Mouse (Mus musculus) MEL (cell line): ENCODE measurements at regions not wholly inside any gene's neighbourhood (a gene's known extent, or its start where the extent isn't known, plus 50 kb on each side); places are given as distances from the start of the nearest gene placed in this dataset.

Experiments
- DNase-seq: peaks from one replicate; pipeline ENCODE4 v3.0.0; 2011; ENCODE audit warnings: low read depth, low spot score
- H3K27ac ChIP-seq: 2 replicates; pipeline ENCODE4 v1.5.1; 2012; ENCODE audit warnings: low read depth, mild to moderate bottlenecking, control low read depth, low read length, moderate library complexity; ENCODE audit not compliant: control insufficient read depth
- H3K27me3 ChIP-seq, 2 experiments: fragments of 150-350 bp in 1 of 2; sonication (generic) in 1 of 2; 2 replicates each; pipeline ENCODE4 v1.6.1; 2012; ENCODE audit warnings: low read length in 2 of 2, mild to moderate bottlenecking in 2 of 2, improper control_type of control experiment in 1 of 2, moderate library complexity in 1 of 2; ENCODE audit not compliant: insufficient read depth in 2 of 2, control insufficient read depth in 1 of 2
- H3K36me3 ChIP-seq, 2 experiments: 2 replicates each; pipeline ENCODE4 v1.6.1; 2012 to 2014; ENCODE audit warnings: low read length in 2 of 2, improper control_type of control experiment in 1 of 2, inconsistent platforms in 1 of 2, mild to moderate bottlenecking in 1 of 2; ENCODE audit not compliant: insufficient read depth in 2 of 2, control insufficient read depth in 1 of 2
- H3K4me1 ChIP-seq, 2 experiments: fragments of 150-350 bp in 1 of 2; sonication (generic) in 1 of 2; 2 replicates each; pipeline ENCODE4 v1.6.1; 2012; ENCODE audit warnings: low read length in 2 of 2, improper control_type of control experiment in 1 of 2, mild to moderate bottlenecking in 1 of 2; ENCODE audit not compliant: insufficient read depth in 2 of 2, control insufficient read depth in 1 of 2
- H3K4me3 ChIP-seq, 2 experiments: fragments of 150-350 bp in 1 of 2; sonication (generic) in 1 of 2; 2 replicates each; pipeline ENCODE4 v1.5.1; 2012; ENCODE audit warnings: low read depth in 2 of 2, low read length in 2 of 2, mild to moderate bottlenecking in 2 of 2, moderate library complexity in 2 of 2, control low read depth in 1 of 2, improper control_type of control experiment in 1 of 2; ENCODE audit not compliant: control insufficient read depth in 1 of 2, insufficient read depth in 1 of 2
- H3K79me2 ChIP-seq: 2 replicates; pipeline ENCODE4 v1.6.1; 2012; ENCODE audit warnings: mild to moderate bottlenecking, low read length, moderate library complexity; ENCODE audit not compliant: control insufficient read depth, poor library complexity, insufficient read depth
- H3K9ac ChIP-seq: 2 replicates; pipeline ENCODE4 v1.6.1; 2012; ENCODE audit warnings: low read depth, mild to moderate bottlenecking, control low read depth, low read length, moderate library complexity; ENCODE audit not compliant: control insufficient read depth, poor library complexity, severe bottlenecking
- H3K9me3 ChIP-seq: fragments of 150-350 bp; sonication (generic); replicated peaks from 2 replicates; pipeline ENCODE4 v1.6.1; 2012; ENCODE audit warnings: mild to moderate bottlenecking, low read length, improper control_type of control experiment, moderate library complexity; ENCODE audit not compliant: insufficient read depth
- CHD2 ChIP-seq: IDR thresholded peaks from 2 replicates; pipeline ENCODE4 v1.6.1; 2011; ENCODE audit warnings: low read length, improper control_type of control experiment
- E2F4 ChIP-seq: IDR thresholded peaks from 2 replicates; pipeline ENCODE4 v1.6.1; 2011; ENCODE audit warnings: low read depth, low read length, improper control_type of control experiment, borderline replicate concordance
- EP300 ChIP-seq, 2 experiments: IDR thresholded peaks; 2 replicates each; pipeline ENCODE4 v1.6.1; 2011; ENCODE audit warnings: improper control_type of control experiment in 2 of 2, low read length in 2 of 2, low read depth in 1 of 2, mild to moderate bottlenecking in 1 of 2
- ETS1 ChIP-seq: IDR thresholded peaks from 2 replicates; pipeline ENCODE4 v1.6.1; 2012; ENCODE audit warnings: low read depth, mild to moderate bottlenecking, inconsistent platforms, low read length, improper control_type of control experiment, moderate library complexity
- GATA1 ChIP-seq: IDR thresholded peaks from 2 replicates; pipeline ENCODE4 v1.6.1; 2011; ENCODE audit warnings: low read depth, low read length, improper control_type of control experiment
- JUND ChIP-seq: IDR thresholded peaks from 2 replicates; pipeline ENCODE4 v1.6.1; 2011; ENCODE audit warnings: low read depth, mild to moderate bottlenecking, improper control_type of control experiment, low read length
- MAFK ChIP-seq: IDR thresholded peaks from 2 replicates; pipeline ENCODE4 v1.6.1; 2011; ENCODE audit warnings: low read depth, mild to moderate bottlenecking, low read length, improper control_type of control experiment, borderline replicate concordance
- MEF2A ChIP-seq: IDR thresholded peaks from 2 replicates; pipeline ENCODE4 v1.6.1; 2014; ENCODE audit warnings: low read depth, mild to moderate bottlenecking, inconsistent platforms, low read length, improper control_type of control experiment; ENCODE audit not compliant: poor library complexity, insufficient replicate concordance, severe bottlenecking; ENCODE audit errors: extremely low read depth
- MYB ChIP-seq: IDR thresholded peaks from 2 replicates; pipeline ENCODE4 v1.6.1; 2011; ENCODE audit warnings: mild to moderate bottlenecking, low read depth, low read length, improper control_type of control experiment
- NELFE ChIP-seq: IDR thresholded peaks from 2 replicates; pipeline ENCODE4 v1.6.1; 2011; ENCODE audit warnings: low read depth, low read length, improper control_type of control experiment
- POLR2AphosphoS2 ChIP-seq: IDR thresholded peaks from 2 replicates; pipeline ENCODE4 v1.6.1; 2011; ENCODE audit warnings: low read length, improper control_type of control experiment
- POLR2AphosphoS5 ChIP-seq: IDR thresholded peaks from 2 replicates; pipeline ENCODE4 v1.6.1; 2012; ENCODE audit warnings: low read depth, borderline replicate concordance, mild to moderate bottlenecking, inconsistent platforms, low read length, moderate library complexity, mixed read lengths
- RAD21 ChIP-seq: IDR thresholded peaks from 2 replicates; pipeline ENCODE4 v1.6.1; 2011; ENCODE audit warnings: mild to moderate bottlenecking, low read depth, low read length, improper control_type of control experiment
- SIN3A ChIP-seq: IDR thresholded peaks from 2 replicates; pipeline ENCODE4 v1.6.1; 2012; ENCODE audit warnings: low read length, improper control_type of control experiment, inconsistent platforms
- TBP ChIP-seq: IDR thresholded peaks from 2 replicates; pipeline ENCODE4 v1.8.0; 2011; ENCODE audit warnings: low read depth, low read length, improper control_type of control experiment
- TCF12 ChIP-seq: IDR thresholded peaks from 2 replicates; pipeline ENCODE4 v1.6.1; 2014; ENCODE audit warnings: low read depth, mild to moderate bottlenecking, inconsistent platforms, low read length, improper control_type of control experiment, moderate library complexity
- UBTF ChIP-seq: IDR thresholded peaks from 2 replicates; pipeline ENCODE4 v1.6.1; 2012; ENCODE audit warnings: low read depth, mild to moderate bottlenecking, inconsistent platforms, low read length, improper control_type of control experiment, moderate library complexity, borderline replicate concordance; ENCODE audit not compliant: insufficient read depth
- USF1 ChIP-seq: IDR thresholded peaks from 2 replicates; pipeline ENCODE4 v1.6.1; 2014; ENCODE audit warnings: low read depth, mild to moderate bottlenecking, inconsistent platforms, low read length, improper control_type of control experiment, moderate library complexity

- H3K36me3 ChIP-seq, result no peaks in the 10 kb centered on the region
- no peaks in the 10 kb centered on the region for H3K27me3 ChIP-seq
- DNase-seq, result no peak
- H3K4me1 ChIP-seq, result no peaks in the 10 kb centered on the region
- no peak overlapping the region for H3K4me3 ChIP-seq
- TF ChIP-seq JUND (no peak), MAFK (no peak), E2F4 (no peak), NELFE (no peak), ETS1 (no peak), POLR2AphosphoS5 (no peak), POLR2AphosphoS2 (no peak), MEF2A (no peak), SIN3A (no peak), EP300 (IDR thresholded peaks at IDR 0.05; ENCODE audit: low read depth in 1 of 2, low read length in 2 of 2) (no peak), GATA1 (no peak)
- no peak overlapping the region for H3K9ac ChIP-seq
- H3K27ac ChIP-seq, result no peak overlapping the region
- no peaks in the 10 kb centered on the region for H3K79me2 ChIP-seq
- no peaks in the 10 kb centered on the region for H3K9me3 ChIP-seq
These were observed 301.8 kb upstream of the Id2 start for GRCm38 (mm10) chr12:25398726-25399125.

GRCm38 (mm10) chr12:25394326-25394725 is 297.4 kb upstream of the Id2 start:
- DNase-seq, result no peak
- no peaks in the 10 kb centered on the region for H3K9me3 ChIP-seq
- H3K79me2 ChIP-seq, result no peaks in the 10 kb centered on the region
- TF ChIP-seq USF1, result no peak
- no peak for TF ChIP-seq ETS1
- TF ChIP-seq CHD2, result no peak
- TF ChIP-seq MYB, result no peak
- TF ChIP-seq SIN3A, result no peak
- no peak for TF ChIP-seq TCF12
- TF ChIP-seq TBP, result no peak
- TF ChIP-seq RAD21, result no peak
- no peak for TF ChIP-seq UBTF
- TF ChIP-seq, all 39 proteins: peak for 0
- Histone ChIP-seq H3K36me3 (no peaks in the 10 kb centered on the region), H3K4me3 (no peak overlapping the region), H3K9ac (no peak overlapping the region), H3K4me1 (no peaks in the 10 kb centered on the region), H3K27ac (no peak overlapping the region), H3K27me3 (no peaks in the 10 kb centered on the region)
